Mouse (Mus musculus) gastrocnemius, postnatal 10 days (tissue): ENCODE data around the gene Ifnk. TPM values are rescaled to one million over a fixed set of nuclear protein-coding genes. Genes with fewer than 3 reads are reported as not detected.

Experiments
- DNase-seq: peaks from one replicate; pipeline ENCODE4 v3.0.0; 2021; ENCODE audit warnings: mixed read lengths
- long read RNA-seq, 2 experiments: library from polyadenylated mRNA; stranded (forward); transcript quantifications; one replicate each; pipeline ENCODE4 v2.0.0; 2021
- total RNA-seq, 2 experiments: library from RNA; stranded (reverse); gene quantifications; 2 replicates each; pipeline ENCODE4 v1.2.3; 2021

The Ifnk gene
- total RNA-seq: not detected
- long read RNA-seq, experiment 1: 0 reads
- long read RNA-seq, experiment 2: 0 reads

GRCm38 (mm10) chr4:35151756-35152155 lies at the start of gene Ifnk:
Ifnk (plus strand) TSS chr4:35152056.
- DNase-seq: no peak

- no peak for DNase-seq
These were observed 46.6 kb upstream of the Ifnk start for GRCm38 (mm10) chr4:35105115-35105773.

- DNase-seq: no peak
These were observed 39.4 kb upstream of the Ifnk start for GRCm38 (mm10) chr4:35112452-35112851.

GRCm38 (mm10) chr4:35113516-35114248 lies 38.2 kb upstream of the Ifnk start:
- DNase-seq: no peak

GRCm38 (mm10) chr4:35114950-35115349 lies 36.9 kb upstream of the Ifnk start:
- no peak for DNase-seq

GRCm38 (mm10) chr4:35115933-35116332 lies 35.9 kb upstream of the Ifnk start:
- no peak for DNase-seq

- DNase-seq: no peak
These were observed 34.7 kb upstream of the Ifnk start for GRCm38 (mm10) chr4:35117144-35117543.

GRCm38 (mm10) chr4:35118851-35119250 lies 33.0 kb upstream of the Ifnk start:
- no peak for DNase-seq

GRCm38 (mm10) chr4:35120159-35120558 lies 31.7 kb upstream of the Ifnk start:
- DNase-seq: no peak

- no peak for DNase-seq
These were observed 31.3 kb upstream of the Ifnk start for GRCm38 (mm10) chr4:35120575-35120974.

GRCm38 (mm10) chr4:35121060-35121459 lies 30.8 kb upstream of the Ifnk start:
- DNase-seq: no peak

- DNase-seq: no peak
These were observed 28.8 kb upstream of the Ifnk start for GRCm38 (mm10) chr4:35123087-35123486.

- no peak for DNase-seq
These were observed 27.8 kb upstream of the Ifnk start for GRCm38 (mm10) chr4:35124027-35124426.

- no peak for DNase-seq
These were observed 26.5 kb upstream of the Ifnk start for GRCm38 (mm10) chr4:35125299-35125777.

GRCm38 (mm10) chr4:35126776-35127175 lies 25.1 kb upstream of the Ifnk start:
- DNase-seq: no peak

- no peak for DNase-seq
These were observed 24.1 kb upstream of the Ifnk start for GRCm38 (mm10) chr4:35127759-35128158.

- no peak for DNase-seq
These were observed 21.4 kb upstream of the Ifnk start for GRCm38 (mm10) chr4:35130411-35130948.

GRCm38 (mm10) chr4:35131592-35131991 lies 20.3 kb upstream of the Ifnk start:
- DNase-seq: no peak

- DNase-seq: no peak
These were observed 18.4 kb upstream of the Ifnk start for GRCm38 (mm10) chr4:35133411-35133810.

- no peak for DNase-seq
These were observed 16.8 kb upstream of the Ifnk start for GRCm38 (mm10) chr4:35134846-35135611.

- DNase-seq: no peak
These were observed 16.1 kb upstream of the Ifnk start for GRCm38 (mm10) chr4:35135806-35136205.

- DNase-seq: no peak
These were observed 14.9 kb upstream of the Ifnk start for GRCm38 (mm10) chr4:35136996-35137395.

GRCm38 (mm10) chr4:35138077-35138476 lies 13.8 kb upstream of the Ifnk start:
- DNase-seq: no peak
